Comparison of ENCODE assay signal across 8 mouse cellular contexts in the genomic region with DNA sequence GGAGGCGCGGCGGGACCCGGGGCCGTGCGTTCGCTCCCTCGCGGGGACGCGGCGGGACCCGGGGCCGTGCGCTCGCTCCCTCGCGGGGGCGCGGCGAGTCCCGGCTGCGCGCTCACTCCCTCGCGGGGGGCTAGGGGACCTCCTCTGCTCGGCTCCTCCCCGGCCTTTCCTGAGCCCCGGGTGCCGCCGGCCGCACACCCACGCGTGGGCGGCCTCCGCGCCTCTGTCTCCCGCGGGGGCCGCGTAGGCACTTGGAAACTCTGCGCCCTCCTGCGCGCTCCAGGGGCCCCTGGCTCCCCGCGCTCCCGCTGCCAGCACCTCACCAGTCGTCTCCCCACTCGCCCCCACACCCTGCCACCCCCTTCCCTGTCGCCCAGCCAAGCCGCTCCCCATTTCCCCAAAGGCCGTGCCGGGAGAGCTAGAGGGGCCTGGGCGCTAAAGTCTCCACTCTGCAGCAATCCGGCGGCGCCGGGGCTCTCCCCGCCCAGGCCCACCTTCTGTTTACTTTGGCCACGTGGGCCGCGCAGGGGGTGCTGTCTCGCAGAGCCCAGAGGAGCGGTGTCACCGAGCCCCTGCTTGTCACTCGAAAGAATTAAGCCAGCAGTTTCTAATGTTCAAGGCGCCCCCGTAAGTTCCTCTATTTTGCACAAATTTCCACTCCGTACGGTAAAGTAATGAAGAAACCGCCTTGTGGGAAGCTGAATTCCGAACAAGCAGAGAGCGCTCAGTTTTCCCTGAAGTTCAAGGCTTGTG. TPM values are rescaled to one million over a fixed set of nuclear protein-coding genes. Genes with fewer than 3 reads are reported as not detected.
DNase-seq lines count a peak whose midpoint lies in the region; ATAC-seq and TF ChIP-seq lines count a peak whose summit lies in the region.

A gene (minus strand): TSS at position 589 of the 753 bp plus-strand sequence.

- peak; percentile 50 for ATAC-seq in lung, postnatal 0 days

- no peak for TF ChIP-seq POLR2A in ES-Bruce4 (IDR thresholded peaks at IDR 0.05; ENCODE audit: insufficient read depth, low read length)

- peak within 1 kb of the TSS; percentile 94 for H3K9ac ChIP-seq in ES-Bruce4 (ENCODE audit: low read depth, poor library complexity, severe bottlenecking)
- H3K9ac ChIP-seq in lung, postnatal 0 days (replicated peaks; ENCODE audit: low read depth) = peak within 1 kb of the TSS; percentile 79

- peak; percentile 54 for DNase-seq in cerebellum, adult 8-10 months
- peak; percentile 18 to 61 for DNase-seq in frontal cortex, adult 2 months (ENCODE audit: extremely low spot score in 1 of 2, low spot score in 1 of 2)
- DNase-seq in hindbrain, embryonic 10.5 days (ENCODE audit: low spot score) = peak; percentile 71
- DNase-seq in layer of hippocampus, postnatal 14 days (ENCODE audit: low spot score in 2 of 2) = peak; percentile 52 to 61
- DNase-seq in lung, postnatal 0 days (ENCODE audit: low spot score) = peak; percentile 77
- DNase-seq in ovary, postnatal 10 days (ENCODE audit: low spot score) = peak; percentile 50
- peak; percentile 70 for DNase-seq in thymus, postnatal 14 days

- no peaks in the 10 kb centered on the region for H3K27me3 ChIP-seq in ES-Bruce4 (ENCODE audit: control insufficient read depth, insufficient read depth, low read length, poor library complexity, severe bottlenecking)
- H3K27me3 ChIP-seq in hindbrain, embryonic 10.5 days (ENCODE audit: insufficient read depth, poor library complexity, severe bottlenecking) = peaks cover 8% of the 10 kb centered on the region
- H3K27me3 ChIP-seq in lung, postnatal 0 days (replicated peaks; ENCODE audit: insufficient read depth, low read length) = no peaks in the 10 kb centered on the region

- no peaks in the 10 kb centered on the region for H3K9me3 ChIP-seq in ES-Bruce4 (replicated peaks; ENCODE audit: control insufficient read depth, insufficient read depth, low read length, poor library complexity, severe bottlenecking)
- H3K9me3 ChIP-seq in hindbrain, embryonic 10.5 days = no peaks in the 10 kb centered on the region
- H3K9me3 ChIP-seq in lung, postnatal 0 days (ENCODE audit: low read length) = no peaks in the 10 kb centered on the region

- TF ChIP-seq EP300 in ES-Bruce4 (IDR thresholded peaks at IDR 0.05; ENCODE audit: insufficient read depth, low read depth, low read length) = no peak
- TF ChIP-seq EP300 in lung, postnatal 0 days (IDR thresholded peaks at IDR 0.05) = peak; percentile 28; the same call in 1 of the 2 replicates

- H3K4me2 ChIP-seq in lung, postnatal 0 days (replicated peaks; ENCODE audit: low read depth, low read length) = peak within 1 kb of the TSS; percentile 87

- peak within 1 kb of the TSS; percentile 97 for H3K4me3 ChIP-seq in ES-Bruce4 (ENCODE audit: low read depth, low read length)
- peak within 1 kb of the TSS; percentile 88 for H3K4me3 ChIP-seq in hindbrain, embryonic 10.5 days
- H3K4me3 ChIP-seq in lung, postnatal 0 days (ENCODE audit: low read depth, low read length) = peak within 1 kb of the TSS; percentile 91

- no peaks in the 10 kb centered on the region for H3K36me3 ChIP-seq in ES-Bruce4 (ENCODE audit: control insufficient read depth, insufficient read depth, low read length, poor library complexity, severe bottlenecking)
- no peaks in the 10 kb centered on the region for H3K36me3 ChIP-seq in hindbrain, embryonic 10.5 days
- no peaks in the 10 kb centered on the region for H3K36me3 ChIP-seq in lung, postnatal 0 days (ENCODE audit: insufficient read depth, low read length)

- WGBS in hindbrain, embryonic 10.5 days = under 1% methylated on average over 73 of the region's 73 CpGs
- WGBS in lung, postnatal 0 days = under 1% methylated on average over 54 of the region's 73 CpGs

- no peak for TF ChIP-seq CTCF in ES-Bruce4 (IDR thresholded peaks at IDR 0.05; ENCODE audit: low read depth, low read length)
- TF ChIP-seq CTCF in lung, postnatal 0 days (IDR thresholded peaks at IDR 0.05) = no peak

- H3K4me1 ChIP-seq in ES-Bruce4 (ENCODE audit: control insufficient read depth, insufficient read depth, low read length) = peaks cover 2% of the 10 kb centered on the region
- H3K4me1 ChIP-seq in hindbrain, embryonic 10.5 days (replicated peaks) = peaks cover 18% of the 10 kb centered on the region
- no peaks in the 10 kb centered on the region for H3K4me1 ChIP-seq in lung, postnatal 0 days (ENCODE audit: insufficient read depth, low read depth, low read length)

- peak within 1 kb of the TSS; percentile 57 for H3K27ac ChIP-seq in ES-Bruce4 (ENCODE audit: insufficient read depth, low read length)
- H3K27ac ChIP-seq in hindbrain, embryonic 10.5 days = peak within 1 kb of the TSS; percentile 96
- H3K27ac ChIP-seq in lung, postnatal 0 days (ENCODE audit: low read length) = peak within 1 kb of the TSS; percentile 96

RNA-seq across cellular contexts. Expression of the gene that starts here (rescaled TPM):
- polyA plus RNA-seq in ES-Bruce4 (2011; ENCODE audit: insufficient read depth, insufficient read length, low read depth, missing spikeins) = 59.1 and 62.6 TPM in 2 replicates
- polyA plus RNA-seq in frontal cortex, adult 2 months (2012; rRNA removed) = 30.1 and 33.1 TPM in 2 replicates
- polyA plus RNA-seq in hindbrain, embryonic 10.5 days (2016; fragmentation: Nextera tagmentation; extraction: Ambion mirVana) = 16.1 and 20.9 TPM in 2 replicates
- 10 to 100 TPM; 49.2 to 49.7 TPM for total RNA-seq in layer of hippocampus, postnatal 14 days (2021)
- 14.6 and 16.1 TPM in 2 replicates for polyA plus RNA-seq in lung, postnatal 0 days (2015; fragmentation: Nextera tagmentation; extraction: Ambion mirVana)

Comparison
In these comparisons a context has a peak if more than half of its experiments do, and no peak if none do; other contexts are left out.
1. Peak in every context shown above with its lines: DNase-seq, ATAC-seq, H3K4me3 ChIP-seq and H3K27ac ChIP-seq.